Mouse (Mus musculus) embryonic facial prominence, embryonic 11.5 days (tissue): ENCODE results near the gene Kctd14. TPM values are rescaled to one million over a fixed set of nuclear protein-coding genes. Genes with fewer than 3 reads are reported as not detected.

Experiments
- ATAC-seq: fragments of 200-750 bp; cut with Nextera tagmentation; replicated peaks from 2 replicates; pipeline ENCODE4 v1.8.0; 2017; ENCODE audit warnings: low read depth; ENCODE audit not compliant: insufficient number of reproducible peaks, low FRiP score, low TSS enrichment
- DNase-seq: peaks from one replicate; pipeline ENCODE4 v3.0.0-alpha.2; 2015; ENCODE audit warnings: low spot score
- H3K27ac ChIP-seq: fragments of 300-500 bp; sonication (generic); replicated peaks from 2 replicates; pipeline ENCODE4 v1.5.1; 2014; ENCODE audit warnings: mild to moderate bottlenecking, low read depth, low read length, control low read depth
- H3K27me3 ChIP-seq: fragments of 300-500 bp; sonication (generic); 2 replicates; pipeline ENCODE4 v1.6.1; 2014; ENCODE audit warnings: mild to moderate bottlenecking, low read length, moderate library complexity, mixed read lengths; ENCODE audit not compliant: control insufficient read depth, insufficient read depth
- H3K36me3 ChIP-seq: fragments of 300-500 bp; sonication (generic); replicated peaks from 2 replicates; pipeline ENCODE4 v1.6.1; 2014; ENCODE audit warnings: low read depth, mild to moderate bottlenecking, low read length, moderate library complexity, mixed read lengths; ENCODE audit not compliant: control insufficient read depth, insufficient read depth
- H3K4me1 ChIP-seq: fragments of 300-500 bp; sonication (generic); 2 replicates; pipeline ENCODE4 v1.6.1; 2014; ENCODE audit warnings: low read length, mixed read lengths; ENCODE audit not compliant: control insufficient read depth, insufficient read depth
- H3K4me2 ChIP-seq: fragments of 300-500 bp; sonication (generic); 2 replicates; pipeline ENCODE4 v1.6.1; 2014; ENCODE audit warnings: low read depth, mild to moderate bottlenecking, control low read depth, low read length, moderate library complexity
- H3K4me3 ChIP-seq: fragments of 300-500 bp; sonication (generic); 2 replicates; pipeline ENCODE4 v1.5.1; 2014; ENCODE audit warnings: low read depth, low read length, control low read depth
- H3K9ac ChIP-seq: fragments of 300-500 bp; sonication (generic); replicated peaks from 2 replicates; pipeline ENCODE4 v1.6.1; 2014; ENCODE audit warnings: mild to moderate bottlenecking, control low read depth, low read length
- H3K9me3 ChIP-seq: fragments of 300-500 bp; sonication (generic); replicated peaks from 2 replicates; pipeline ENCODE4 v1.6.1; 2016; ENCODE audit warnings: mild to moderate bottlenecking, low read length, inconsistent platforms, mixed read lengths; ENCODE audit not compliant: control insufficient read depth
- WGBS: fragments of 180-500 bp; shearing (Covaris S2); extraction: QIAGEN DNeasy Blood & Tissue Kit; methylation state at CpG from one replicate; pipeline ENCODE4 v1.1.7; 2014; 5-methylcytosine and 5-hydroxymethylcytosine counted together
- polyA plus RNA-seq: library from polyadenylated mRNA; unstranded; fragments of >200 nt; fragmentation: Nextera tagmentation; extraction: Ambion mirVana; gene quantifications from 2 replicates; pipeline ENCODE4 v1.2.1, GENCODE M21; 2014

Gene Kctd14
- polyA plus RNA-seq, 1 experiment from 2014 or later: 0.55 TPM

GRCm38 (mm10) chr7:97483378-97483777 is 32.3 kb downstream of the Kctd14 start:
- no peaks in the 10 kb centered on the region for H3K27me3 ChIP-seq
- H3K4me3 ChIP-seq: no peak overlapping the region
- H3K36me3 ChIP-seq: peaks cover 2% of the 10 kb centered on the region; the same call in 1 of the 2 replicates
- H3K27ac ChIP-seq: no peak overlapping the region
- no peak for ATAC-seq
- H3K9ac ChIP-seq: no peak overlapping the region
- no peaks in the 10 kb centered on the region for H3K4me1 ChIP-seq
- WGBS: 80% methylated on average over 2 of the region's 2 CpGs
- H3K9me3 ChIP-seq: no peaks in the 10 kb centered on the region
- no peak for DNase-seq
- no peak overlapping the region for H3K4me2 ChIP-seq

- peaks cover 2% of the 10 kb centered on the region for H3K36me3 ChIP-seq
These were observed 40.0 kb downstream of the Kctd14 start for GRCm38 (mm10) chr7:97491157-97491556.

GRCm38 (mm10) chr7:97492420-97492819 is 41.3 kb downstream of the Kctd14 start:
- Histone ChIP-seq H3K36me3 (no peaks in the 10 kb centered on the region; the same call in none of the 2 replicates), H3K4me1 (no peaks in the 10 kb centered on the region), H3K4me2 (no peak overlapping the region), H3K9ac (no peak overlapping the region), H3K27ac (no peak overlapping the region), H3K9me3 (no peaks in the 10 kb centered on the region), H3K4me3 (no peak overlapping the region), H3K27me3 (no peaks in the 10 kb centered on the region)
- 90% methylated on average over 4 of the region's 4 CpGs for WGBS
- DNase-seq (no peak), ATAC-seq (no peak)

More at GRCm38 (mm10) chr7:97491157-97491556, 40.0 kb downstream of the Kctd14 start:
- no peaks in the 10 kb centered on the region for H3K9me3 ChIP-seq
- no peak overlapping the region for H3K4me2 ChIP-seq
- DNase-seq (no peak), ATAC-seq (no peak)
- no peak overlapping the region for H3K9ac ChIP-seq
- no peaks in the 10 kb centered on the region for H3K27me3 ChIP-seq
- H3K27ac ChIP-seq: no peak overlapping the region
- 70% methylated on average over 3 of the region's 3 CpGs for WGBS
- no peak overlapping the region for H3K4me3 ChIP-seq
- no peaks in the 10 kb centered on the region for H3K4me1 ChIP-seq

- no peaks in the 10 kb centered on the region for H3K9me3 ChIP-seq
- H3K9ac ChIP-seq: no peak overlapping the region
- no peaks in the 10 kb centered on the region; the same call in none of the 2 replicates for H3K36me3 ChIP-seq
- H3K27ac ChIP-seq: no peak overlapping the region
- no peak for ATAC-seq
- no peaks in the 10 kb centered on the region for H3K4me1 ChIP-seq
- H3K27me3 ChIP-seq: no peaks in the 10 kb centered on the region
- H3K4me2 ChIP-seq: no peak overlapping the region
- DNase-seq: no peak
- no peak overlapping the region for H3K4me3 ChIP-seq
These were observed 43.9 kb downstream of the Kctd14 start for GRCm38 (mm10) chr7:97495052-97495451.

GRCm38 (mm10) chr7:97500555-97501209 is 49.6 kb downstream of the Kctd14 start:
- no peaks in the 10 kb centered on the region for H3K9me3 ChIP-seq
- no peaks in the 10 kb centered on the region for H3K27me3 ChIP-seq
- ATAC-seq (no peak), DNase-seq (no peak)
- no peak overlapping the region for H3K9ac ChIP-seq
- no peak overlapping the region for H3K27ac ChIP-seq
- WGBS: 88% methylated on average over 5 of the region's 5 CpGs
- H3K4me3 ChIP-seq: no peak overlapping the region
- H3K4me2 ChIP-seq: no peak overlapping the region
- no peaks in the 10 kb centered on the region for H3K4me1 ChIP-seq
- H3K36me3 ChIP-seq: peaks cover 2% of the 10 kb centered on the region; the same call in 1 of the 2 replicates

Other genes with a start within 250 kb of the Kctd14 start
- gene Usp35, start 119.3 kb upstream of the Kctd14 start, polyA plus RNA-seq: 1.2 and 3.0 TPM in 2 replicates
- gene Kctd21, start 119.0 kb upstream of the Kctd14 start, polyA plus RNA-seq: 5.0 TPM in 2 replicates
- gene Alg8, start 79.7 kb upstream of the Kctd14 start, polyA plus RNA-seq: 39.7 and 41.8 TPM in 2 replicates
- 352 and 383 TPM in 2 replicates for gene Ndufc2, start 51.3 kb upstream of the Kctd14 start, polyA plus RNA-seq
- gene Thrsp, start 33.6 kb upstream of the Kctd14 start, polyA plus RNA-seq: not detected in 2 replicates
- 70.1 and 79.4 TPM in 2 replicates for gene Ints4, start 29.6 kb downstream of the Kctd14 start, polyA plus RNA-seq
- 37.2 and 43.5 TPM in 2 replicates for gene Aamdc, start 128.2 kb downstream of the Kctd14 start, polyA plus RNA-seq
- 26.0 and 26.8 TPM in 2 replicates for gene Rsf1, start 128.6 kb downstream of the Kctd14 start, polyA plus RNA-seq
- gene Clns1a, start 245.3 kb downstream of the Kctd14 start, polyA plus RNA-seq: 293 and 295 TPM in 2 replicates